Mouse (Mus musculus) left cerebral cortex, postnatal 25 days (tissue): ENCODE measurements around the gene Irf1. TPM values are rescaled to one million over a fixed set of nuclear protein-coding genes. Genes with fewer than 3 reads are reported as not detected.

Experiments used
- DNase-seq, 2 experiments: peaks; one replicate each; pipeline ENCODE4 v3.0.0; 2022; ENCODE audit warnings: low spot score in 2 of 2, mixed read lengths in 1 of 2
- intact Hi-C: fragments of 180-260 bp; cut with DNase I; formaldehyde crosslinking; loops from one replicate; pipeline ENCODE4 v1.15.1; 2025
- total RNA-seq, 2 experiments: library from RNA; stranded (reverse); gene quantifications; 2 replicates each; pipeline ENCODE4 v1.2.3; 2021

Irf1 gene
- total RNA-seq, 2 experiments from 2014 or later = 5.9 to 6.8 TPM

DNA sequence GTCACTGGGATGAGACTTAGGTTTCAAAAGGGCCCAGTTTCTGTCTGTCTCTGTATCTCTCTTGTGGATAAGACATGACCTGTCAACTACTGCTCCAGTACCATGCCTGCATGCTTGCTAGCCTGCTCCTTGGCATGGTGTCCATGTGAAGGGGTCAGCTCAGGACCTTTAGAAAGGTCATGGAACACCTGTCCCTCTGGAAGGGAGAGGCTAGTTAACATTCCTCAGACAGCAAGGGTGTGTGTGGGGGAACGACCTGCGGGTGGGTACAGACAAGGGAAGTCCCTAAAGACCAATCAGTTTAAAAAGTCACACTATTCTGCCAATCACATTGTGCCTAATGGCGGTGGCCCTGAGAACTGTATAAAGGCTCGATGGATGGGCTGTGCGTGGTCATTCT is 31.2 kb downstream of the Irf1 start:
- no peak for DNase-seq
- intact Hi-C loops = no loop called here

DNA sequence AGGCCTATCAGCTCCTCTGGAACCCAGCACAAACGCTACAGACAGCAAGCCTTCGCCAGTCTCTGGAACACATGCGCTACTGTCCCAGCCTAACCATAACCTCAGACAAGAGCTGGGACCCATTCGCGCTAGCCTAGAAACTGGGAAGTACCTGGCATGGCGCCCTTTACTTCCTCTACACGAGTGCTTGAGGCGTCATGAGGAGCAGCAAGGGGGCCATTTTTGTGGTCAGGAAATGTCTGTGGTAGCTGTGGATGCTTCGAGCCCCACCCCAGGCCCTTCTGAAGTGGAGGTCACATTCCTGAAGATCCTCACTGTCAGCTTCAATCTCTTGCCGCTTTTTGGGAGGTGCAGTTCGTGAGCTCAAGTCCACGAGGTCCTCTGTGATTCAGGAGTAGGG is 33.3 kb downstream of the Irf1 start:
- intact Hi-C loops = no loop called here
- DNase-seq = no peak

DNA sequence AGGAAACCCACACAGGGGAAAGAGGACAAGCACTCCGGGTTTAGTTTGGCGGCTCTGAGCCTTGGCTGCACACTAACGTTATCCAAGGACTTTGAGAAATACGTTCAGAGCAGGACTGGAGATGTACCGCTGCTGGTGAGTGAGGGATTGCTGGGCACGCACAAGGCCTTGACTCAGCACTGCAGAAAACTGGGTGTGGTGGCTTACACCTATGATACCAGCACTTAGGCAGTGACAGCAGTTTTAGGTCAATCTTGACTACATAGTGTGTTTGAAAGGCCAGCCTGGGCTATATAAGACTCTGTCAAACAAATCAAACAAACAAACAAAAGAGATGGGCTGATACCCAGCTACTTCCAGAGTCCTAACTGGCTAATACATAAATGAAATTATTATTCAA is 33.7 kb downstream of the Irf1 start:
- intact Hi-C loops = no loop called here
- no peak for DNase-seq

DNA sequence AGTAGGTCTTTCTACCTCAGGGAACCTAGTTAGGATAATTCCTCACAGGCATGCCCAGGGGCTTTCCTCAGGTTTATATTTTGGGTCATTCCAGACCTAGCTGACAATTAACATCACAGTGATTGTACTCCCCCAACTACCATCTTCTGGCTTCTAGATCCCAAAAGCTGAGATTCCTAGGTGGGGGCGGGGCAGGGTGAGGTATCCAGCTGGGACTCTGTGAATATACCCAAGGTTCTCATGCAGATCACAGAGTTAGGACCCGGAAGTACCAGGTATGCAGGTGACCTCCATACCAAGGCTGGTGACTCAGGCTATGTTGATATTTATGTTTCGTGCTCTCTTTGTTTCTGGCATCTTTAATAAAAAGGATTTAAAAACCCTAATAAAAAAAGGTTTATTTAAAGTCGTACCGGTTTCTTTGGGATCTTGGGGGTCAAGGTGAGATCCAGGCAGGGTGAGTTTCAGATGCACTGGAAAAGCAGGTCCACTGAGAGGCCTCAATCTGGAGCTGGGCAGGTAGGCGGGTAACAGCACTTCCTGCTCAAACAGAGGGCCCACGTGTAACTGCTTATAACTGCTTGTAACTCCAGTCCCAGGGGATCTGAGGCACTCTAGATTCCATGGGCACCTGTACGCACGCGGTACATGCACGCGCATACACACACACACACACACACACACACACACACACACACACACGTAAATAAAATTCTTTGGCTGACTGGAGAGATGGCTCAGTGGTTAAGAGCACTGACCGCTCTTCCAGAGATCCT is 34.9 kb downstream of the Irf1 start:
- intact Hi-C loops = no loop called here
- DNase-seq = no peak

DNA sequence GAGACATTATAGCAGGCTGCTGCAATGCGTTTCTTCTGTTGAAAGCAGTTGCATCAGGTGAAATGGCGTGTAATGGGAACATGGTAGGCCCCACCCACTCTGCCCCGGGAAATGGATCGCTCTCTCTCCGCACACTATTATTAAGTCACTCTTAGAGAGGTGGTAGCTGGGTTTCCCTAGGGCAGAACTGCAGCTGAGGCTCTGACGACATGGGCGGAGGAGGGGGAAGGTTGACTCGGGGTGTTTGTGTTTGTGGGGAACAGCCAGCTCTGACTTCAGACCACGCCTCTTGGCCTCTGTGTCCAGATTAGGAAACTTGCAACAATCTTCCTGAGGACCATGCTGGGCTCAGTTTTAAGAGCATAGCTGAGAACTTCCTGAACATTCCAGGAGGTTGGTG is 36.0 kb downstream of the Irf1 start:
- intact Hi-C loops = no loop called here
- no peak for DNase-seq

DNA sequence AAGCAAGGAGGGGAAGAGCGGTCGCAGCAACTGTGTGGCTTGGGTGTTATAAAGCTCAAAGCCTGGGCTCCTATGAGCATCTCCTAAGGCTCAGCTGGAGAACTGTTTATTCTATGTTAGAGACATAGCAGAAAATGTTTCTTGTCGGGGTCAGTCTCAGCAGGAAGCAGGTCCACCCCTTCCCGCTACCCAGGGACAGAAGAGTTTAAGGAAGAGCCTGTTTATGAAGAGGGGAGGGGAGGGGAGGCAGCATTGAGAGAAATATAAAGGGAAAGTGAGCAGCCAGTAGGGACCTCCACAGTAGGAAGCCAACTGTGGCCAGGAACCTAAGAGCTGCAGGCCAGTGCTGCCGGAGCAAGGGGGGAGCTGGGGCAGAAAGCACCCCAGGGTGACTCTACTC is 39.5 kb downstream of the Irf1 start:
- intact Hi-C loops = no loop called here
- DNase-seq = no peak

DNA sequence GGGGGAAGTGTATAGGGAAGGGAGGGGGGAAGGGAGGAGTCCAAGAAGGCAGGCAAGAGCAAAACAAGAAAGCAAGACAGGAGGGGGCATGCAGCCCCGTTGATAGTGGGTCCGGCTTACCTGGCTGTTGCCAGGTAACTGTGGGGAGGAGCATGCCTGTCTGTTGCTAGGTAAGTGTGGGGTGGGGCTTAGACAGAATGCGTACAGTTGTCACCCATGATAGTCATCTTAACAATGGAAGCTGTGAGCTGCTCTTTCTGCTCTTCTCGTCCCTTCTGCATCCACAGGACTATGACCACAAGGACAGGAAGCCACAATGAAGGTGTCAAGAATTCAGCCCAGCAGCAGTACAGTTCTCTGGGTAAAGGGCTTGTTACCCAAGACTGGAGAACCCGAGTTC is 40.3 kb downstream of the Irf1 start:
- intact Hi-C loops = no loop called here
- no peak for DNase-seq

DNA sequence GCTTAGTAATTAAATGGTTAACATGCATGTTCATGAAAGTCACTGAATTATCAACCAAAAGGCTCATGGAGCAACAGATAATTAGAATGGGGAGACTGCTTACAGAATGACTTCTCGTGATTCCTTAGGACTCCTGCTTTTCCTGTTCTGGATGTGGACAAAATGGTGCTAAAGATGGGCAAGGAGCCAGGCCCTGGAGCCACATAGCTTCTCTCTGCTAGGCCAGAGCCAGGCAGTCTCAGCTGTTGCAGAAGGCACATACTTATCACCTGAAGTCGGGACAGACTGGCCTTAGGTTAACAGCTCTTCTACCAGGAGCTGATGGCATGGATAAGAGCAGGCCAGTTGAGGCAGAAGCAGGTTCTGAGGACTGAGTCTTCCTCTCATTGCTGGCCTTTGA is 40.9 kb downstream of the Irf1 start:
- no peak for DNase-seq
- intact Hi-C loops = no loop called here

DNA sequence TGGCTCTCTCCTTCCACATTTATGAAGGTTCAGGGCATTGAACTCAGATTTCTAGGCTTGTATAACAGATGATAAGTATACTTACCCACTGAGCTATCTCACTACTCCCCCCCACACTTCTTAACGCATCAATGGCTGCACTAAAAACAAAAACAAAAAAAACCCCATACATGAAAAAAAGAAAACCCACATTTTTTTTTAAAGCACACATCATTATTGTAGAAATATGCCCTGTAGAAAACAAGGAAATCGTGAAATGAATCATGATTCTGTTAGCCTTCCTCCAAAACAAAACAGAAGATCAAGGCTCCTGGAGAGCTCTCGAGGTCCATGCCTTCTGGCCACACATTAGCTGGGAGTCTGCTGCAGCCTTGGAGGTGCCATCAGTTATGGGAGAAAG is 41.5 kb downstream of the Irf1 start:
- intact Hi-C loops = no loop called here

DNA sequence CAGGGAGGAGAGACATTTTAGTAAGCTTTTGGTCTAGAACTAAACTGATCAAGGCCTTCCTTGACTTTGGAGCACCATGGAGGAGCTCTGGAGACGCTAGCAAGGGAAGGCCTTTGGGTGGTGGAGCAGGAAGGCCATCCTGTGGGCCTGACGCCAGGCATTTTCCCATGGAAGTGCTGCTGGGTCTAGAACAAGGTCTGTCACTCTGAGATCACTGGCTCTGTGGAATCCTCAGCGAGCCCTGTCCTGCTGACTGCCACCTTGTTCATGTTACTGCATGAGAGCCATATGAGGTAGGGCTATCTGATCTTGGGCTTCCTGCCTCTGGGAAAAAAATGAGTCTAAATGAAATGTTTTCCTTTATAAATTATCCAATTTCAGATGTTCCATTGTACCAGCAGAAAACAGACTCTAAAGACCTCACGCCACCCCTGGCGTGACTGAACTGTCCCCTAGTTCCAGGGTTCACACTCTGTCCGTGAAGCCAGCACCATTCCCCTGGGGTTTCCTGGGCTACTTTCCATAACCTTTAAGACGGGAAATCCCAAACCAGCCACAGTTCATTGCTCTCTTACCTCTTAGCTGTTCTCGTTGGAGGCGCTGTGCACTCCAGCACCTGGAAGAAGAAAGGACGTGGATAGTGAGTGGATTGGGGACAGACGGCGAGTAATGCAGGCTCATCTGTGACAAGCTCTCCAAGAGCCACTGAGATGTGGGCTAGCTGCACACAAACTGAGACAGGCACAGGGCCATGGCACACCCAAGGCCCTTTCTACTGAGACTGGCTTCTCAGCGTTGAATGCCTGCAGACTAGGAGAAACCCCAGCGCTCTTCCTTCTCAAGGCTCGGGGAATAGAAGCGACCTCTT is 43.4 kb downstream of the Irf1 start:
- intact Hi-C loops = no loop called here
- DNase-seq = no peak

More for the DNA sequence above, 41.5 kb downstream of the Irf1 start:
- no peak for DNase-seq

DNA sequence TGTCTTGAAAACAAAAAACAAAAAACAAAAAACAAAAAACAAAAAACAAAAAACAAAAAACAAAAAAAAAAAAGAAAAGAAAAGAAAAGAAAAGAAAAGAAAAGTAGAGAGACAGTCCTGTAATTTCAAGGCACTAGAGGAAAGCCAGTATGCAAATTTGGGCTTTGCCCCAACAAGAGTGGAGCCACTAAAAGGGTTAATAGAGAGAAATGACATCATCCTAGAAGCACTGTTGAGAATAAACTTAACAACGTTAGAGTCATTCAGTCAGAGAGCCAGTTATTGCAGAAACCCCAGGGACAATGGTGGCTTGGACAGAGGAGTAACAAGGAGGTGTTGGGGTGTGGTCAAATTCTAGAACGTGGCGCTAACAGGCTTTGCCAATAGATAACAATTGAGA is 45.0 kb downstream of the Irf1 start:
- intact Hi-C loops = no loop called here
- no peak for DNase-seq

DNA sequence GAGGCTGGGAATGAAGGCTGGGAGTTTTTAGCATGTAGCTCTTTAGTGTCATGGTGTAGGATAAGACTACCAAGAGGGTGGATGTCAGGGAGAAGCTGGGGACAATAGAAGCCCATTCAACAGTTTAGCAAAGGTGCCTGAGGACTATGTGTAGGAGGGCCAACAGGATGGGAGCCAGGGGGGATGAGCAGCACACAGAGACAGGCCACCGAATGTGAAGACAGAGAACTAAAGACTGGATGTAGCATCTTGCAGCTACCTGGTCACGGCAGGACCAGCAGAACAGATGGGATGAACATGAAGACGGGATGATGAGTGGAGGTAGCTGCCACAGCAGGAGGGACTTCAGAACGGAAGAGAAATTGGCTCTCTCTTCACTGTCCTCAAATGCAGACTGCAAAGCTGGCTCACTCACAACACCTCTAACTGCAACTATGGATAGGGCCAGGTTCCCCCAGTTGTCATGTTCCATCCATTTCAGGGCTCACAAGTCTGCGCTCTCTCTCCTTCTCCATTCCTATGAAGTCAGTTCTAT is 47.1 kb downstream of the Irf1 start:
- intact Hi-C loops = no loop called here
- DNase-seq = no peak

DNA sequence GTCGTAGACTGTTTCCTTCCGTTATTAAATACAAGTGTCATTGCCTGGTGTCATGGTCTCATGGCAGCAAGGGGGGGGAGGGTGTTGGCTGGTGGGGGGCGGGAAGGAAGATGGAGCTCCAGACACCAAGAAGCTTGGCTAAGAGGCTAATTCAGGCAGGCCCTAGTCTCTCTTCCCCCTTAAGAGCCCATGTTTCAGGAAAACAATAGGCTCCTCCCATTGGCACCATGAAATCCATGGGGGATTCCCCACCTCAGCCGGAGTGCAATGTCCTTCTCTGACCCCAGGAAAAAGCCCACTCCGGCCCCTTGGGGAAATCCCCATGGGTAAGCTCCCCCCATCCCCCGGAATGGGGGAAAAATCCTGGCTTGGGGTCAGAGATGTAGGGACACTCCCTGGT is 49.0 kb downstream of the Irf1 start:
- no peak for DNase-seq

DNA sequence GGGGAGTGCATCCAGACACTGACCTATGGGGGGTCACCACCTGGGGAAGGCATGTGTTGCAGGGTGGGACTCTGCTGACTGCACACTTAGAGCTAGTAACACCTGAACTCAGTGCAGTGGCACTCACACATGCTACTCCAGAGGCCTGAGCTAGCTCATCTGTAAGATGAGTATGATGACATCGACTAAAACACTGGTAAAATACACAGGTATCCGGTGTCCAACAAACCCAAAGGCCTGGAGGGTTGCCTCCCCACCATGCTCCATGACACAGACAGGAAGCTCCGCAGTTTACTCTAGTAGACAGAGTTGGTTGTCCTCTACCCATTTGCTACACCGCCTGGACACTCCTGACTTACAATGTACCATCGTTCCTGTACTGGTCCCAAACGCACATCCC is 49.7 kb downstream of the Irf1 start:
- intact Hi-C loops = no loop called here
- DNase-seq = no peak

More for the DNA sequence above, 49.0 kb downstream of the Irf1 start:
- intact Hi-C loops = no loop called here

DNA sequence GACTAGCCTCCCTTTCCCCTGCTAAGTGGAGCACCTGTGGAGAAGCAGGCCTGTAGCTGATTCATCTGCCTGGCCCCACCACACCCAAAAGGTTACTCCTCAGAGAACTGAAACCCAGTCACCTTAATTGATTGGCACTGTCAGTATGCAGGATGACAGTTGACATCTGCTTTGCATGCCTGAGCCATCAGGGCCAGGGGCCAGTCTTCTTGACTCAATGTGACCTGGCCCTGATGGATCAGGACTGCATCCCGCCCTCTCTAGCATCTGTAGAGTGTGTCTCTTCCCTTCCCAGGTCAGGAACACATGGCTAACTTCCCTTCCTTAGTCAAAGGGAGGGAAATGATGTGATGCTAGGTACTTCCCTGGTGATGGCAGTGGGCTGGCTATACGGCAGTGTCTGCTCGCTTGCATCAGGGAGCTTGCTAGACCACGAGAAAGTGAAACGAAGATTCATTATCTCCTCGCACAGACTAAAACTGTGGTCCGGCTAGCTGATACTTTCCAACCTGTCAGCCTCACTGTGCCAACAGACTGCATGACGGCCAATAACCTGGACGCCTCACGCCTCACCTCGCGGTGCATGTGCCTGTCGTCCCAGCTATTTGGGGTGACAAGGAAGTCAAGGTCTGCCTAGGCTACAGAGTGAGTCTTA is 50.8 kb downstream of the Irf1 start:
- intact Hi-C loops = no loop called here
- DNase-seq = no peak

DNA sequence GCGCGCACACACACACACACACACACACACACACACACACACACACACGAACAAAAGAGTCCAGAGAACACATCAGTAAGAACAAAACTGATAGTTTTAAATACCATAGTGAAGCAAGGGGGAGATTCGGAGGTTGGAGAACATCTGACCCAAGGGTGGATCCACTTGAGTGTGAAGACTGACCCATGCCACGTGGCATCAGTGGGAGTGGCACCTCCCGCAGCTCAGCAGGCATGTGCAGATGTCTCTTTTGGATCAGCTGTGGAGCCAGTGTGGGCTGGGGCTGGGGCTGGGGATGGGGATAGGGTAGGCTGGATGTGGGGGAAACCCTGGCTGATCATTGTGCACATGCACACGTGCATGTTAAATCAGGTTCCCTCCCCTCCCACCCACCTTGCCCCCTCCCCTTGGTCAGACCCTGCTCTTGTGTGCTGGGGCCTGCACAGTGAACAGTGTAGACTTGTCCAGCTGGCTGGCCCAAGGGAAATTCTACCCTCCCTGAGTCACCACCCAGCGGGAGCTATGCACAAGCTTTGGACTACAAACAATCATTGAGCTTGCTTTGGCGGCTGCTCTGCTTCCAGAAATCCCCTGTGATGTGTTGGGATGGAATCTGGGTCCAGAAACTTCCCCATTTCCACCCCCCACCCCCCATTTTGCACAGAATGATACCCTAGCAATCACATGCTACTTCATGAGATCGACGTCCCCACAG is 51.6 kb downstream of the Irf1 start:
- DNase-seq = no peak
- intact Hi-C loops = no loop called here

DNA sequence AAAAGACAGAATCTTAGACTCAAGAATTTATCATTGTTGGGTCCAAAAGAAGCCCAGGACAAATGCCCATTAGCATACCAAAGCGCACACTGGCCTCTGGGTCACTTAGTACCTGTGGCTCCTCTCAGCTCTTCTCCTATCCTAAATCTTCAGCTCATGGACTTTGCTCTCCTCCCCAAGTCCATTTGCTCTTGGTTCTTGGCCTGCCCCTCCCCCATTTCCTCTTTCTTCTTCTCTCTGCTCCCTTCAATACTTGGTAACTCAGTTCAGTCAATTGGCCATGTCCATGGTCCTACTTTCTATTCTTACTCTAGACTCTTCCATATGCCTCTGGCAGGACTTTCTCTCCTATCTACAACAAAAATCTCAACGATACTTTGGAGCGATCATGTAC is 52.1 kb downstream of the Irf1 start:
- intact Hi-C loops = no loop called here
- DNase-seq = no peak

DNA sequence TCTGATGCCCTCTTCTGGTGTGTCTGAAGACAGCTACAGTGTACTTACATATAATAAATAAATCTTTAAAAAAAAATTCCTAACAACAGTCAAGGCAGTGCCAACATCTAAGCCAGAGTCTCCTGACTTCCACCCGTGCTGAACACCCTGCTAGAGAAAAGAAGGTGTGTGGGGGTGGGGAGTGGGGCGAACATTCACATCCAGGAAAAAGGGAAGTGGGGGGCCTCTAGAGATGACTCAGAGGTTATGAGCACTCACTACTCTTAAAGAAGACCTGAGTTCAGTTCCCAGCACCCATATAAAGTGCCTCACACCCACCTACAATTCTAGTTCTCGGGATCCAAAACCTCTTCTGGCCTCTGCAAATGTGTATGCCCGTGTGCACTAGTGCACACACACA is 55.6 kb downstream of the Irf1 start:
- intact Hi-C loops = no loop called here
- no peak for DNase-seq
